Mouse (Mus musculus): ENCODE data around the gene Ell3. TPM values are rescaled to one million over a fixed set of nuclear protein-coding genes. Genes with fewer than 3 reads are reported as not detected.
A peak's percentile ranks its signal among the peaks of the same experiment; 100 is the strongest.

Gene Ell3
- polyA plus RNA-seq, 1 experiment from 2014 or later, result 1.9 TPM

DNA sequence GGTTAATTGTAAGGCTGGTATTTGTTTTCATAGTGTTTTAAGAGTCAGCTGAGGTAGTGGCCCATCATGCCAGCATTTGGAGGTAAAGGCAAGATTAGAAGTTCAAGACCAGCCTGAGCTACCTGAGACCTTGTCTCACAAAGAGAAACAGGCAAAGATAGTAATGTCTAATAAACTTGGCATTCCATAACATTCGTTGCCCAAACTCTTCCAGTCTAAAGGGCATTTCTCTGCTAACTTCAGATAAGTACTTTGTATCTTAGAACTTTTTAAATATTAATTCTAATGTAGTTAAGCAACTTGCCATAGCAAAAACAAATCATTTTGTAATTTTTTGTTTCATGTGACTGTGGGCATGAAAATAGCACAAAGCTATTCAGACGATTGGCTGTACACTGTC, 20.9 kb downstream of the Ell3 start:
- Histone ChIP-seq H3K4me3 (ENCODE audit: low read depth, low read length) (no peak overlapping the region), H3K4me2 (replicated peaks; ENCODE audit: low read depth) (no peak overlapping the region), H3K9me3 (ENCODE audit: control insufficient read depth) (no peaks in the 10 kb centered on the region), H3K4me1 (replicated peaks; ENCODE audit: control insufficient read depth, insufficient read depth, low read length) (no peaks in the 10 kb centered on the region), H3K27me3 (replicated peaks; ENCODE audit: control insufficient read depth, insufficient read depth, low read length) (no peaks in the 10 kb centered on the region), H3K27ac (ENCODE audit: low read depth, low read length) (no peak overlapping the region), H3K9ac (ENCODE audit: low read depth, low read length) (no peak overlapping the region), H3K36me3 (ENCODE audit: control insufficient read depth, insufficient read depth) (peaks cover 54% of the 10 kb centered on the region)
- ATAC-seq, result no peak
- WGBS, result 79% methylated on average over 2 of the region's 2 CpGs
- TF ChIP-seq CTCF (IDR thresholded peaks at IDR 0.05; ENCODE audit: low read depth), result no peak

DNA sequence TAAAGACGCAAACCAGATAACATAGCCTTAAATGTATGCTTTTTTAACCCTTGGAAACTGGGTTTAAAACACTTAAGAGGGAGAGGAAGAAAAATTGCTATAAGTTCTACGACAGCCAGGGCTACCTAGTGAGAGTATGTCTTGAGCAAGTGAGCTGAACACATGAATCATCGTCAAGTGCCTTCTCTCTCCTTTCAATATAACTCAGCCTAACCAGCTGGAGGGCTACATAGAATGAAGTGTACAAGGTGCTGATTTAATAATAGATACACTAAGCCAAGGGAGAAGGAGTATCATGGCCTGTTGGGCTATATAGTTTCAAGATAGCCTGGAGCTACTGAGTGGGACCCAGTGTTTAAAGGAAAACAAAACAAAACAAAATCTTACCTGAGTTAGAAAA, 25.6 kb downstream of the Ell3 start:
- ATAC-seq, result no peak
- no peaks in the 10 kb centered on the region for H3K4me1 ChIP-seq (replicated peaks; ENCODE audit: control insufficient read depth, insufficient read depth, low read length)
- H3K27ac ChIP-seq (ENCODE audit: low read depth, low read length), result no peak overlapping the region
- no peak overlapping the region for H3K4me3 ChIP-seq (ENCODE audit: low read depth, low read length)
- no peak for TF ChIP-seq CTCF (IDR thresholded peaks at IDR 0.05; ENCODE audit: low read depth)
- no peaks in the 10 kb centered on the region for H3K27me3 ChIP-seq (replicated peaks; ENCODE audit: control insufficient read depth, insufficient read depth, low read length)
- peaks cover 25% of the 10 kb centered on the region for H3K36me3 ChIP-seq (ENCODE audit: control insufficient read depth, insufficient read depth)
- 60% methylated on average over 3 of the region's 3 CpGs for WGBS
- H3K4me2 ChIP-seq (replicated peaks; ENCODE audit: low read depth), result no peak overlapping the region
- no peaks in the 10 kb centered on the region for H3K9me3 ChIP-seq (ENCODE audit: control insufficient read depth)
- no peak overlapping the region for H3K9ac ChIP-seq (ENCODE audit: low read depth, low read length)

DNA sequence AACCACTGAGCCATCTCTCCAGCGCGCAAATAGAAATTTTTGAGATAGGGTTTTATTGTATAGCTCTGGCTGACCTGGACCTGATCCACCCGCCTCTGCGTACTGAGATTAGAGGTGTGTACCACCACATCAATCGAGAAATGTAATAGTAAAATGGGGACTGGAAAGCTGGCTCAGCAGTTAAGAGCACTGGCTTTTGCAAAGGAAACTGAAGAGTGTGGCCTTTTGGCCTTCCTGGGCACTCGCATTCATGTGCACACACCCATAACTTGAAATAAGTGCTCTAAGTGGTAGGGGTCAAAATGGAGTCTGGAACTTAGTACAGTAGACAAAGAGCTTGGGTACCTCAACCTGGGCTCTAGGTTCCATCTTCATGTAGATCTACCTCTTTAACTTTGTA, 27.7 kb downstream of the Ell3 start:
- H3K4me2 ChIP-seq (replicated peaks; ENCODE audit: low read depth), result peak overlapping the region; percentile 28; the same call in 1 of the 2 replicates
- no peak overlapping the region for H3K9ac ChIP-seq (ENCODE audit: low read depth, low read length)
- H3K27ac ChIP-seq (ENCODE audit: low read depth, low read length), result no peak overlapping the region
- TF ChIP-seq CTCF (IDR thresholded peaks at IDR 0.05; ENCODE audit: low read depth), result no peak
- H3K9me3 ChIP-seq (ENCODE audit: control insufficient read depth), result no peaks in the 10 kb centered on the region
- H3K4me3 ChIP-seq (ENCODE audit: low read depth, low read length), result no peak overlapping the region
- H3K4me1 ChIP-seq (replicated peaks; ENCODE audit: control insufficient read depth, insufficient read depth, low read length), result no peaks in the 10 kb centered on the region
- H3K27me3 ChIP-seq (replicated peaks; ENCODE audit: control insufficient read depth, insufficient read depth, low read length), result no peaks in the 10 kb centered on the region
- peaks cover 10% of the 10 kb centered on the region; the same call in 1 of the 2 replicates for H3K36me3 ChIP-seq (ENCODE audit: control insufficient read depth, insufficient read depth)
- 52% methylated on average over 6 of the region's 6 CpGs for WGBS
- ATAC-seq, result no peak

DNA sequence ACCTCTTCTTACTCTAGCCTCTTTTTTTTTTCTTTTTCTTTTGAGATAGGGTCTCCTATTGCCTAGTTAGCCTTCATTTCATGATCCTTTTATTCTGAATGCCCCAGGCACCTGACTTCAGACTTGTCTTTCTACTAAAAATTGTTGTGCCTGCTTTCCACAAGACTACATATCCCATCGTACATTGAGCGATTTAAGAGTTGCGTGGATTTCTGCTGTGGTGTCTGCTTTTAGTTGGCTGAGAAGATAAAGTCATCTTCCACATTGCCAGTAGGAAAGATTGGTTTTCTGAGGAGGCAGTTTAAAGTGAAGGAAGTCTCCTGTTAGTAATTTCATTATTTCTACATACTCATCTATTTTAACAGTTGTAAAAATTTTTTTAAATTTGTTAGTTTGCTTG, 28.5 kb downstream of the Ell3 start:
- Histone ChIP-seq H3K36me3 (ENCODE audit: control insufficient read depth, insufficient read depth) (peaks cover 10% of the 10 kb centered on the region; the same call in 1 of the 2 replicates), H3K4me2 (replicated peaks; ENCODE audit: low read depth) (peak overlapping the region; percentile 70), H3K4me1 (replicated peaks; ENCODE audit: control insufficient read depth, insufficient read depth, low read length) (no peaks in the 10 kb centered on the region), H3K27me3 (replicated peaks; ENCODE audit: control insufficient read depth, insufficient read depth, low read length) (no peaks in the 10 kb centered on the region), H3K9ac (ENCODE audit: low read depth, low read length) (no peak overlapping the region), H3K4me3 (ENCODE audit: low read depth, low read length) (0 out of 2 replicates have a peak overlapping the region, but pooled peaks have one; percentile 99), H3K9me3 (ENCODE audit: control insufficient read depth) (no peaks in the 10 kb centered on the region), H3K27ac (ENCODE audit: low read depth, low read length) (no peak overlapping the region)
- TF ChIP-seq CTCF (IDR thresholded peaks at IDR 0.05; ENCODE audit: low read depth), result no peak
- WGBS, result 51% methylated on average over 3 of the region's 3 CpGs
- ATAC-seq, result no peak

DNA sequence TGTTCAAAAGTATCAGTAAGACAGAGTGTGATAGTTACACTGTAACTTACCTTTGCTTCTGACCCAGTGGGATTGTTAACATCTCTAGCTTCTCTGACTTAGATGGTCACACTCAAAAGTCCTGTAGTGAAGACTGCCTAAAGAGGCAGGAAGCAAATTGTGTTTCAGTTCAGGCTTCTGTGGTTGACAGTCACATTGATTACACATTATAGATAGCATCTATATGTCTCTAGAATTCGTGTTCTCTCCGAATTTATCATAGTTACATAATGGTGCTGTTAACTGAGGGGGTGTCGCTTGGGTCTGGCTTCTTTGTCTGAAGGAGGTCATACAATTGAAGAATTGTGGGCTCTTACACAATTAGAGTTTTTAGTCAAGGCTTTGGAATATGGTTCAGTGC, 29.0 kb downstream of the Ell3 start:
- ATAC-seq, result no peak
- no peak overlapping the region for H3K27ac ChIP-seq (ENCODE audit: low read depth, low read length)
- 27% methylated on average over 3 of the region's 3 CpGs for whole genome bisulfite sequencing
- TF ChIP-seq CTCF (IDR thresholded peaks at IDR 0.05; ENCODE audit: low read depth), result no peak
- H3K36me3 ChIP-seq (ENCODE audit: control insufficient read depth, insufficient read depth), result peaks cover 10% of the 10 kb centered on the region; the same call in 1 of the 2 replicates
- peak overlapping the region; percentile 70 for H3K4me2 ChIP-seq (replicated peaks; ENCODE audit: low read depth)
- no peaks in the 10 kb centered on the region for H3K27me3 ChIP-seq (replicated peaks; ENCODE audit: control insufficient read depth, insufficient read depth, low read length)
- peak overlapping the region; percentile 99 for H3K4me3 ChIP-seq (ENCODE audit: low read depth, low read length)
- no peaks in the 10 kb centered on the region for H3K4me1 ChIP-seq (replicated peaks; ENCODE audit: control insufficient read depth, insufficient read depth, low read length)
- 0 out of 2 replicates have a peak overlapping the region, but pooled peaks have one; percentile 17 for H3K9ac ChIP-seq (ENCODE audit: low read depth, low read length)
- H3K9me3 ChIP-seq (ENCODE audit: control insufficient read depth), result no peaks in the 10 kb centered on the region

DNA sequence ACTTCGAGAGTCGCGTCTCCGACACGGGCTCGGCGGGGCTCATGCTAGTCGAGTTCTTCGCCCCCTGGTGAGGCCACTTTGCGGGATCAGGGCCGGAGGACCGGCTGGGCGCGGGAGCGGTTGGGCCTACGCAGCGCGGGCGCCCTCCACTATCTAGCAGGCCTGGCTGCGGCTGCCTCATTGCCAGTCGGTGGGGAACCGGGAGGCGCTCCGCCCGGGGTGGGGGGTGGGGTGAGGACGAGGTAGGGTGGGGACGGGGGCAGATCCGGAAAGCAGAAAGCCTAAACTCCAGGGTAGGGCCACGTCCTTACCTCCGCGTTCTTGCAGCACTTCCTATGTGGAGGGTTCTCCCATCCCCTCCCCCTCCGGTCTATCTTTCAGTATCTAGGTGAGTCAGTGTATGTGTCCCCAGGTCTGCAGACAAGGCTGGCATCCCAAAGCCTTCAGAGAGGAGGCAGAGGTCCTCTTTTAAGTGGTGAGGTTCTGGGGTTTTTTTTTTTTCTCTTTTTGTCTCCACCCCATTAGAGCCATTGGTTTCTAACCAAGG, 29.9 kb downstream of the Ell3 start:
- peak; percentile 52 for ATAC-seq
- Histone ChIP-seq H3K4me2 (replicated peaks; ENCODE audit: low read depth) (peak overlapping the region; percentile 70), H3K9ac (ENCODE audit: low read depth, low read length) (peak overlapping the region; percentile 98), H3K27ac (ENCODE audit: low read depth, low read length) (peak overlapping the region; percentile 96), H3K4me3 (ENCODE audit: low read depth, low read length) (peak overlapping the region; percentile 99), H3K27me3 (replicated peaks; ENCODE audit: control insufficient read depth, insufficient read depth, low read length) (no peaks in the 10 kb centered on the region), H3K36me3 (ENCODE audit: control insufficient read depth, insufficient read depth) (peaks cover 10% of the 10 kb centered on the region; the same call in 1 of the 2 replicates), H3K9me3 (ENCODE audit: control insufficient read depth) (no peaks in the 10 kb centered on the region), H3K4me1 (replicated peaks; ENCODE audit: control insufficient read depth, insufficient read depth, low read length) (no peaks in the 10 kb centered on the region)
- under 1% methylated on average over 32 of the region's 32 CpGs for WGBS
- no peak for TF ChIP-seq CTCF (IDR thresholded peaks at IDR 0.05; ENCODE audit: low read depth)
